Mouse (Mus musculus) stomach, postnatal 0 days (tissue): ENCODE measurements around the gene Gm1604a.
"Not testable (repeated sequence)": the region's sequence is repeated elsewhere in the genome, so short reads cannot be mapped to it uniquely, and the experiment has no call there.

Experiments
- CTCF ChIP-seq: IDR thresholded peaks from 2 replicates; pipeline ENCODE4 v1.5.1; 2016; ENCODE audit warnings: antibody characterized with exemption, low read depth, mild to moderate bottlenecking, moderate library complexity
- EP300 ChIP-seq: optimal IDR thresholded peaks from 2 replicates; pipeline ENCODE3; 2016; ENCODE audit warnings: antibody characterized with exemption

- TF ChIP-seq EP300, CTCF: not testable (repeated sequence)
Measured at GRCm38 (mm10) chr17:7030204-7030603, 4.8 kb downstream of the Gm1604a start.
